Mouse (Mus musculus): Measurements from ENCODE around the gene Zfp385c. TPM values are rescaled to one million over a fixed set of nuclear protein-coding genes. Genes with fewer than 3 reads are reported as not detected.
A peak's percentile ranks its signal among the peaks of the same experiment; 100 is the strongest.

Gene Zfp385c
- total and polyA plus RNA-seq, 3 experiments = 0.34 to 0.59 (median 0.48) TPM

- intact Hi-C loops (cut with DNase I) = no loop called here
- TF ChIP-seq CTCF (IDR thresholded peaks at IDR 0.05) = peak; percentile 59
- no peak for TF ChIP-seq POLR2A (IDR thresholded peaks at IDR 0.05; ENCODE audit: insufficient read depth, low read depth, low read length)
- 10% methylated on average over 52 of the region's 52 CpGs for WGBS
- Histone ChIP-seq H3K4me3 (peak overlapping the region; percentile 7; the same call in 1 of the 2 replicates), H3K36me3 (ENCODE audit: control insufficient read depth, insufficient read depth, low read length) (no peaks in the 10 kb centered on the region), H3K4me1 (ENCODE audit: control insufficient read depth, insufficient read depth, low read length) (no peaks in the 10 kb centered on the region), H3K79me2 (replicated peaks; ENCODE audit: control insufficient read depth, insufficient read depth, low read length) (no peaks in the 10 kb centered on the region), H3K27me3 (ENCODE audit: control insufficient read depth, insufficient read depth, low read length) (no peaks in the 10 kb centered on the region), H3K9ac (ENCODE audit: low read depth, low read length) (peak overlapping the region; percentile 3; the same call in 1 of the 2 replicates), H3K27ac (no peak overlapping the region)
- peak; percentile 31 to 48 for DNase-seq
These were observed 51.9 kb downstream of the Zfp385c start for GRCm38 (mm10) chr11:100640159-100640906.

- no peak overlapping the region for H3K9ac ChIP-seq (ENCODE audit: low read depth, low read length)
- H3K4me3 ChIP-seq = no peak overlapping the region
- DNase-seq = no peak
- intact Hi-C loops (cut with DNase I) = no loop called here
- H3K4me1 ChIP-seq (ENCODE audit: control insufficient read depth, insufficient read depth, low read length) = no peaks in the 10 kb centered on the region
- WGBS = 59% methylated on average over 7 of the region's 7 CpGs
- H3K36me3 ChIP-seq (ENCODE audit: control insufficient read depth, insufficient read depth, low read length) = no peaks in the 10 kb centered on the region
- H3K27me3 ChIP-seq (ENCODE audit: control insufficient read depth, insufficient read depth, low read length) = no peaks in the 10 kb centered on the region
- no peak for TF ChIP-seq POLR2A (IDR thresholded peaks at IDR 0.05; ENCODE audit: insufficient read depth, low read depth, low read length)
- no peak for TF ChIP-seq EP300 (IDR thresholded peaks at IDR 0.05; ENCODE audit: insufficient read depth, low read depth, low read length)
- TF ChIP-seq CTCF (IDR thresholded peaks at IDR 0.05) = no peak
- no peaks in the 10 kb centered on the region for H3K79me2 ChIP-seq (replicated peaks; ENCODE audit: control insufficient read depth, insufficient read depth, low read length)
- H3K27ac ChIP-seq = no peak overlapping the region
These were observed 57.7 kb downstream of the Zfp385c start for GRCm38 (mm10) chr11:100634530-100634929.

DNA sequence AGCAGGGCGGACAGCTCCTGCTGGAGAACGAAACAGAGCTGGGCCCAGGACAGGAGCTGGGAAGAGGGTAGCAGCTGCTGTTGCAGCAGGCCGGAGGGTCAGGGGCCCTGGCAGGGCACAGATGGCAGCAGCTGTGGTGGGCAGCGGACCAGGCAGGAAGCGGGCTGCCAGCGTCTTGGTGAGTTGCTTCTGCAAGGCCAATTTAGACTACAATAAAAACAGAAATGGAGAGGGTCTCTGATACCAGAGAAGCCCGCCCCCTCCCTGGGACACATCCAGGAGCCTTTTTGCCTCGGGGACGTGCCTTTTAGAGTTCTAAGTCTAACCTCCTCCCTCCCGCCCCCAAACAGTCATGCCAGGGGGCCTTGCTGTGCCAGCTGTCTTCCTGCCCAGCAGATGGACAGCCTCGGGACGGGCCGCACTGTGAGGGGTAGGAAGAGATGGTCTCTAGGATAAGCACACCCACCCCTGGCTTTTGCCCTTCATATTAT lies 63.3 kb downstream of the Zfp385c start:
- 37% methylated on average over 13 of the region's 13 CpGs for WGBS
- intact Hi-C loops (cut with DNase I) = no loop called here
- TF ChIP-seq EP300 (IDR thresholded peaks at IDR 0.05; ENCODE audit: insufficient read depth, low read depth, low read length) = no peak
- no peak for TF ChIP-seq CTCF (IDR thresholded peaks at IDR 0.05)
- TF ChIP-seq POLR2A (IDR thresholded peaks at IDR 0.05; ENCODE audit: insufficient read depth, low read depth, low read length) = no peak
- Histone ChIP-seq H3K36me3 (ENCODE audit: control insufficient read depth, insufficient read depth, low read length) (no peaks in the 10 kb centered on the region), H3K27ac (no peak overlapping the region), H3K4me1 (ENCODE audit: control insufficient read depth, insufficient read depth, low read length) (peaks cover 7% of the 10 kb centered on the region), H3K27me3 (ENCODE audit: control insufficient read depth, insufficient read depth, low read length) (no peaks in the 10 kb centered on the region), H3K9ac (ENCODE audit: low read depth, low read length) (no peak overlapping the region), H3K79me2 (replicated peaks; ENCODE audit: control insufficient read depth, insufficient read depth, low read length) (no peaks in the 10 kb centered on the region), H3K4me3 (no peak overlapping the region)
- DNase-seq = no peak

DNA sequence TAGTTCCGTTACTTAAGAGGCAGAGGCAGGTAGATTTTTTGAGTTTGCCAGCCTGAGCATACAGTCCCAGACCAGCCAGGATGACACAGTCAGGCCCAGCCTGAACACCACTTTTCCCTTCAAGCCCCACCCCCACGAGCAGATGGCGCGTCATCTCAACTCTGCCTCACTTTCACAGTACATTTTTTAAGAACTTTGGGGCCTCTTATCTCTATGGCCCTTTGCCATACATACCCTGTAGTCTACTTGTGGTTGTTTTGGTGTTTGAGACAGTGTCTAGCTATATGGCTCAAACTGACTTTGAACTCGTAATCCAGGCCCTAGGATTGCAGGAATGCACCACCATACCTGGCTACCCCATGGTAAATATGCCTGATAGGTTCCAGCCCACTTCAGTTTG lies 64.2 kb downstream of the Zfp385c start:
- no peak for TF ChIP-seq POLR2A (IDR thresholded peaks at IDR 0.05; ENCODE audit: insufficient read depth, low read depth, low read length)
- no peak for TF ChIP-seq CTCF (IDR thresholded peaks at IDR 0.05)
- no peak for TF ChIP-seq EP300 (IDR thresholded peaks at IDR 0.05; ENCODE audit: insufficient read depth, low read depth, low read length)
- H3K79me2 ChIP-seq (replicated peaks; ENCODE audit: control insufficient read depth, insufficient read depth, low read length) = no peaks in the 10 kb centered on the region

GRCm38 (mm10) chr11:100626701-100627195 lies 65.5 kb downstream of the Zfp385c start:
- WGBS = 18% methylated on average over 9 of the region's 9 CpGs
- H3K4me1 ChIP-seq (ENCODE audit: control insufficient read depth, insufficient read depth, low read length) = peaks cover 9% of the 10 kb centered on the region
- H3K9ac ChIP-seq (ENCODE audit: low read depth, low read length) = no peak overlapping the region
- DNase-seq = peak; percentile 76 to 81
- TF ChIP-seq POLR2A (IDR thresholded peaks at IDR 0.05; ENCODE audit: insufficient read depth, low read depth, low read length) (peak; percentile 8; the same call in 1 of the 2 replicates), EP300 (IDR thresholded peaks at IDR 0.05; ENCODE audit: insufficient read depth, low read depth, low read length) (peak; percentile 41; the same call in 1 of the 2 replicates), CTCF (IDR thresholded peaks at IDR 0.05) (peak; percentile 90)
- intact Hi-C loops (cut with DNase I) = loop anchor here (1.0 to 2.0 kb wide), 2 partner anchors 69 to 76 kb away; no protein-coding TSS in a partner anchor
- H3K79me2 ChIP-seq (replicated peaks; ENCODE audit: control insufficient read depth, insufficient read depth, low read length) = no peaks in the 10 kb centered on the region
- no peaks in the 10 kb centered on the region for H3K36me3 ChIP-seq (ENCODE audit: control insufficient read depth, insufficient read depth, low read length)
- no peak overlapping the region for H3K4me3 ChIP-seq
- H3K27me3 ChIP-seq (ENCODE audit: control insufficient read depth, insufficient read depth, low read length) = no peaks in the 10 kb centered on the region
- no peak overlapping the region; the same call in 1 of the 2 replicates for H3K27ac ChIP-seq

More for the DNA sequence above, 64.2 kb downstream of the Zfp385c start:
- Histone ChIP-seq H3K9ac (ENCODE audit: low read depth, low read length) (no peak overlapping the region), H3K36me3 (ENCODE audit: control insufficient read depth, insufficient read depth, low read length) (no peaks in the 10 kb centered on the region), H3K4me1 (ENCODE audit: control insufficient read depth, insufficient read depth, low read length) (peaks cover 9% of the 10 kb centered on the region), H3K27me3 (ENCODE audit: control insufficient read depth, insufficient read depth, low read length) (no peaks in the 10 kb centered on the region), H3K27ac (no peak overlapping the region), H3K4me3 (no peak overlapping the region)
- intact Hi-C loops (cut with DNase I) = no loop called here
- 86% methylated on average over 5 of the region's 5 CpGs for WGBS
- DNase-seq = no peak

Measured in heart, adult 2 months (tissue).